Mouse (Mus musculus) cerebellum, adult 2 months (tissue): ENCODE measurements at regions not wholly inside any gene's neighbourhood (a gene's known extent, or its start where the extent isn't known, plus 50 kb on each side); places are given as distances from the start of the nearest gene placed in this dataset.

ENCODE experiments used
- CTCF ChIP-seq: fragments of 200-500 bp; IDR thresholded peaks from 2 replicates; pipeline ENCODE4 v1.5.1; 2011; ENCODE audit warnings: low read depth, mild to moderate bottlenecking, control low read depth, low read length, moderate library complexity, borderline replicate concordance; ENCODE audit not compliant: insufficient read depth
- POLR2A ChIP-seq: fragments of 200-500 bp; IDR thresholded peaks from 2 replicates; pipeline ENCODE4 v1.6.1; 2011; ENCODE audit warnings: low read length, control low read depth, borderline replicate concordance; ENCODE audit not compliant: insufficient read depth

DNA sequence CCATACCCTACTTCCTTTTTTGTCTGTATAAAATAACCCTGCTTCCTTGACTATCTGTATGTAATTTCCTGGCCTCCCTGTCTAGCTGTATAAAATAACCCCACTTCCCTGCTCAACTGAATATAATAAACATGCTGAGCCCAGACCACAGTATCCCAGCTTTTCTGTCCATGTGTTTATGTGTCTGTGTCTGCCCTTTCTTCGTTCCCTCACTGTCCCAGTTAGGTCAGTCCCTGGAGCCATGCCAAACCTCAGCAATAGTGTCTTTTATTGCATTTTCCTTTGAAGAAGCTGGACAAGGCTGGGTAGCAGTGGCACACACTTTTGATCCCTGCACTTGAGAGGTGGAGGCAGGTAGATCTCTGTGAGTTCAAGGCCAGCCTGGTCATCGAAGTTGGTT is 198.0 kb upstream of the Tac1 start:
- TF ChIP-seq POLR2A (no peak), CTCF (no peak)
